Mouse (Mus musculus) E14TG2a.4 (cell line): ENCODE measurements around the gene Akt1s1.

Experiments used
- CTCF ChIP-seq: conservative IDR thresholded peaks from 2 replicates; pipeline ENCODE4 v1.5.1; 2014; ENCODE audit warnings: low read length
- NANOG ChIP-seq: IDR thresholded peaks from 2 replicates; pipeline ENCODE4 v1.6.1; 2014; ENCODE audit warnings: borderline replicate concordance, low read length, mixed read lengths
- POU5F1 ChIP-seq: IDR thresholded peaks from 2 replicates; pipeline ENCODE4 v1.6.1; 2014; ENCODE audit warnings: low read length, borderline replicate concordance

- TF ChIP-seq CTCF (no peak), POU5F1 (no peak), NANOG (no peak)
Observed at GRCm38 (mm10) chr7:44850789-44851624, 2.2 kb downstream of the Akt1s1 start.
